Mouse (Mus musculus): ENCODE results near the gene Clrn1.

The Clrn1 gene

DNA sequence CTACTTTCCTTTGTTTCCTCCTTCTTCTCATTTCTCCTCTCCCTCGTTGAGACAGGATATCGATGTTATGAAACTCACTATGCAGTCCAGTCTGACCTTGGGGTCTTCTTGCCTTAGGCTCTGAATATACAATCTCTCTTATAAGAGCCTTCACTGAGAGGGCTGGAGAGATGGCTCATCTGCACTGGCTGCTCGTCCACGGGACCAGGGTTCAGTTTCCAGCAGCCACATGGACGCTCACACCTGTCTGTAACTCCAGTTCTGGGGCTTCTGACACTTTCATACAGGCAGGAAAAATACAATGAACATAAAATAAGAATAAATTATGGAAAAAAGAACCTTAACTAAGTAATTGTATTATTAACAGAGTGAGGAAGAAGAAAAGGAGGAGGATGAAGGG lies 53.6 kb downstream of the Clrn1 start:
- DNase-seq (ENCODE audit: low spot score): no peak

DNA sequence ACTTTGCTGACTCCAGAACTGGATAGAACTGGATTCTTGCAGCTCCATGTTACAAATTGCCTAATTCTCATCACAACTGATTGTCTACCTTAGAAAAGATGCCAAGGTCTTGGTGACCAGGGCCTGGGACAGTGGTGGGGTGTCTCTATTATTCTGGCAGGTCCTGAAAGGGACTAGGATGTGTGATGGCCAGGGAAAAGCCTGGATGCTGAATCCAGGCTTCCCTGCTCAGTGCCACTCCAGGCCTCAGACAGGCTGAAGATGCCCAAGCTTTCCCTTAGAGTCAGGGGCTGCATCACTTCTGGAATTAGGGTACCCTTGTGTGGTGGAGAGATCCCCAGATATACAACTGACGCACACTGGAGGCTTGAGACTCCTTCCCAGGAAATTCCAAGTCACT lies 55.2 kb downstream of the Clrn1 start:
- no peak for DNase-seq (ENCODE audit: low spot score)

DNA sequence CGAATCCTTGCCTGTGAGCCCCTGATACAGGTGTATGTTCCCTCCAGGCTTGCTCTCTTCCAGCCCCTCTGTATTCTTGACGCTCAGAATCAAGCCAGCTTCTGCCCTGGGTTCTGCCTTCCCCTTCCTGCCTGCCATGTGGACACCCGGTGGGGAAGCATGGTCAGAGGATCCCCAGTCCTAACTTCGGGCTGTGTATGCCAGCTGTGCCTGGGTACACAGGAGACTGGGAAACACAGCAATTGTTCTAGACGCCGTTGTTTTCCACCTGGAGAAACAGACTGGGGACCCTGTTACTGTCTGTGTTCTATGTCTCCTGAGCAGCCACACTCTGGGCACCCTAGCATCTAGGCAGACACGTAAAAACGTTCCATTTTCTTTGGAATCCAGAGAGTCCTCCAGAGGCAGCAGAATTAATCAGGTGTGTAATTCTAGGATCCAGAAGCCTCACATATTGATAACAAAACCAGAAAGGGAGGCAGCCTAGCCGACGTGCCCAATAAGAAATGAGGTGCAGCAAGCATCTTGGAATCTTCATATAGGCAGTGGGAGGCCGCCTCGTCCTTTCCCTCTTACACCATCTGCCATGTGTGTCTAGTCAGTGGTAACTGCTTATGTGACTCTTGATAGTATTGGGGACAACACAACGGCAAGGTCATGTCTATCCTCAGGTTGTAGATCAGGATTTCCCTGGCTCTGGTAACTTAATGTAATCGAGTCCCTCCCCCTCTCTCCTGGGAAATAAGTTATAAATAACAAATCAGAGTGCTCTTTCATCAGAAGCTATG lies 56.6 kb downstream of the Clrn1 start:
- DNase-seq (ENCODE audit: low spot score): no peak

DNA sequence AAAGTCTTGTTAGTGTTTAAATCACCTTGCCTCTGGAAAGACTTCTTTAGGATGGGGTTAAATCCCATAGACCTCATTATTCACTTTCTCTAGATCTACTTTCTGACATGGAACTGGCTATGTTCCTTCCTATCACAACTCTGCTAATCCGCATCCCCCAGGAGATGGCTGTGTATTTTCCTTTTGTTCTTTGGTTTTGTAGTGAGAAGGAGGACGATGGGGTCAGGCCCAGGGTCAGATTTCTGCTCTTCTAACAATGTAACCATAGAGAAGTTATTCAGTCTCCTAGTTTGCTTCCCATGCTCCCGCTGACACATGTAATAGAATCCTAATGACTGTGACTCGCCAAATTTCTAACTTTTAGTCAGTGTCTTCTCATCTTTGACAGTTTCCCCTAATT lies 58.9 kb downstream of the Clrn1 start:
- no peak for DNase-seq (ENCODE audit: low spot score)

DNA sequence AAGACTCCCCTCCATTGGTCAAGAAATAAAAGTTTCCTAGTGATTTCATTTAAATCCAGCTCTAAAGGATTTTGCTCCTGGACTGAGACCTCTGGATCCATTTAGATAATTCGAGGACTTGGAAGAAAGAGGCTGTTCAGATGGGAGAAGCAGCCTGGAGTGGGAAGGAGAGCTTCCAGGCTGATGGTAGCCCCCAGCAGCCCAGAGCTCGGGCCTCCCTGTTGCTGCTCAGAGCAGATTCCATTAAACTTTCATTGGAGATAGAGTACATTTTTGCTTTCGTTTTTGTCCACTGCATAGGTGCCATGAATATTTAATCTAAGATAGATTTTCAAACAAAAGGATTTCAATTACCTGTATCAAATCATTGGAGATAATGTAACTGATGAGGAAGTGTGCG lies 62.9 kb downstream of the Clrn1 start, which contains the start of gene Mindy4b-ps:
Gene Mindy4b-ps, minus strand, starts transcription at position 101 of the 400 bp plus-strand sequence.
- no peak for DNase-seq (ENCODE audit: low spot score)

DNA sequence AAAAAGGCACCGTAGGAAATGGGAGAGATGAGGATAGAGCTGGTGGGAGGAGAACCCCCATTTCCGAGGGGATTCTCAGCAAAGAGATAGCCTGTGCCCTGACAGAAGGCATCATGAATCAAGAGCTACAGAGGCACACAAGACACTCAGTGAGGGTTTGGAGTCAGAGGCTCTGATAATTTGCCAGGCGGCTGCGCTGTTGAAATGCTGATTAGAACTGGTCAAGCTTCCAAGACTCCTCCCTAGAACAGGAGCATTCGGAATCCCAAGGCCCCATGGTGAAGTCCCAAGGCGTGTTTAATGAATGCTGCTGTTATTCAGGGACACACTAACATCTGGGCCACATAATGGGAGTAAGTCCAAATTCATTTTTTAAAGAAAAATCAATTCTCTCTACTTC lies 67.8 kb downstream of the Clrn1 start:
- no peak for DNase-seq (ENCODE audit: low spot score)

DNA sequence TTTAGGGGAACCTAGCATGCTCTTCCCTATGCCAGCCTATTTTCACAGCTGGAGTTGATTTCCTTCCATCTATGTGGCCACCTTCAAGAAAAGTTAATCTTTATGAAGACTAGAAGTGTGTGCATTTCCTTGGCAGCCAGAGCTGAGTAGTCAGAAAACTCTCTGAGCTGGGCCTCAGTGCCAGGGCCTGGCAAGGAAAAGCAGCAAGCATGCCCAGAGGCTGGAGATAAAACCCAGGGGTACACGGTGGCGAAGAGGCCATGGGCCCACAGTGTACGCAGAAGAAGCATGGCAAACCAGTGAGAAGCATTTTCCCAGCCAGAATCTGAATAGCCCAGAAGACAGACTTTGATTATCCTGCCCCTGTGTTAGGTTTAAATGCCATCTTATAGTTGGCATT lies 70.9 kb downstream of the Clrn1 start:
- no peak for DNase-seq (ENCODE audit: low spot score)

DNA sequence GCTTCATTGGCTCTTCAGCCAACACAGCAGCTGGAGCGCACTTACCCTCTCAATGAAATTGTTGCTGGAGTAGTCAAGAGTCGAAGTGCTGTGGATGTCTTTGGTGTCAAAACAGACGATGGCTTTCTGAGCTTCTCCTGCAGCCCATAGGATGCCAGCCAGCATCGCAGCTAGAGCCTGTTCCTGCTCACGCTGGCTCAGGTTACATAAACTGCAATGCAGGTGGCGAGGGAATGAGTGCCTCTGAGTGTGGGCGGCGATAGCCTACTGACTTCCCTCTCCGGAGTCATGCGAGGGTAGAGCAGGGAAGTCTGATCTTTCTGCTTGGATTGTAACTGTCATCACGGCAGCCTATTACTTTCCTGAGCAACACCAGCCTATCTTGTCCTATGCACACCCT lies 74.8 kb downstream of the Clrn1 start:
- DNase-seq (ENCODE audit: low spot score): no peak

DNA sequence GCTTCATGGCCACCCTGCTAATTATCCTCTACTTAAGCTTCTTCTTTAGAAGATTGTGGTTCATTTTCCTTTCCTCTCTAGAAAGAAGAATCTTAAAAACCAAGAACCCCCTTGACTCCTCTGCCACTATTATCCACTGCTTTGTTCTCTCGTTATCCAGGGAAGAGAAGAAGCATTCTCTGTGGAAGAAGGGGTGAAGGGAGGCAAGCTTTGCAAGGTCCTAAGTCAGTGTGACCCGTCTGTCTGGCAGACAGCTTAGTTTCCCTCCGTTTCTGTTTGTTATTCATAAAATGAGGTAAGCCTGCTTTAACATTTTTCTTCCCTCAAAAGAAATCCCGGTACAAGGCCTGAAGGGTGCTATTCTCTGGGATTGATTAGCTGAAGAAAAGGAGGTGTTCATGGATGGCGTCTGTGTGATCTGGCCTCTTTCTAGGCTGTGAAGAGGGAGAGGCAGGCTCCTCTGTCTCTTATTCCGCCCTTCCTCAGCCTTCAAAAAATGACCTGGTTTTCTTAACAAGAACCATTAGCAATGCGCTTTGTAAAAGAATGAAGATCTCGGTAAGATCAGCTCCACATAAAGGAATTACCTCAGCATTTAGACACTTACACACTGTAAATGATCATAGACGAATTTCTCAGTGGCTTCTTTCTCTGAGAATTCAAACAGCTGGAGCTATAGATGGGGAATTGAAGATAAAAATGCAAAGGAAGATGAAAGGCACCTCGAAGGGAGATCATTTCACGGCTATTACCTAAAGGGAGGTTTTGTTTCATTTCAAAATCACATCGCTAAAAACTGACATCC lies 75.8 kb downstream of the Clrn1 start:
- DNase-seq (ENCODE audit: low spot score): no peak

DNA sequence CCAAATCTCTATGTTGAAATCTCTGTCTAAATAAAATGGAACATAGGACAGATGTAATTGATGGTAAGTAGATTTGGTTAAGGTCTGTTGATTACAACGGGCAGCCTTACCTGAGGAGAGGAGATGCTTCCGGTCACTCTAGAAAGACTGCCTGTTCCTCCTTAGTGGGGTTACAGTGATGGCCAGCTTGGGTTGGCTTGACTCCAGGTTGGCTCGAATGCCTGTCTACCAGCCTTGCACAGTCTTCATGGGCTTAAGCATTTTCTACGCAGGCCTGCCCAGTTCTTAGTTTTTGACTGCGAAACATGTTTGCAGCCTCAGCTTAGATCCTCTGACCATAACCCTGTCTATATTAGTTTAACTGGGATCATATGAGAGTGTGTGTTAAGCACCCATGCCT lies 76.5 kb downstream of the Clrn1 start:
- no peak for DNase-seq (ENCODE audit: low spot score)

DNA sequence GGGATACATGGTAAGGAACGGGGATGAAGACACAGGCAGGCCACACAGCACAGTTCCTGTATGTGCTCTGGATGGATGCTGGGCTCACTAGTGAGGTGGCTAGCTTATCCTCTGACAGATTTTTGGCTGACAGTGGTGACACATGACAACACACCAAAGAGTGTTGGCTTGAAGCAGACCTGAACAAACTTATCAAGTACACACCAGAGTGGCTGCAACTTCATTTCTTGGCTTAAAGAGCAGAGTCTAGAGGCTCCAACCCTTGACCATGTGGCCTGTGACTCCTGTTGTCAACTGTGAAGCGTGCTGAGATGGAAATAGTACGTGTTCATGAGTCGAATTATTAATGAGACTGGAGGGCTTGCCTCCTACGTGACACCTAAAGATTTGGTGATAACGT lies 80.4 kb downstream of the Clrn1 start:
- DNase-seq (ENCODE audit: low spot score): no peak

DNA sequence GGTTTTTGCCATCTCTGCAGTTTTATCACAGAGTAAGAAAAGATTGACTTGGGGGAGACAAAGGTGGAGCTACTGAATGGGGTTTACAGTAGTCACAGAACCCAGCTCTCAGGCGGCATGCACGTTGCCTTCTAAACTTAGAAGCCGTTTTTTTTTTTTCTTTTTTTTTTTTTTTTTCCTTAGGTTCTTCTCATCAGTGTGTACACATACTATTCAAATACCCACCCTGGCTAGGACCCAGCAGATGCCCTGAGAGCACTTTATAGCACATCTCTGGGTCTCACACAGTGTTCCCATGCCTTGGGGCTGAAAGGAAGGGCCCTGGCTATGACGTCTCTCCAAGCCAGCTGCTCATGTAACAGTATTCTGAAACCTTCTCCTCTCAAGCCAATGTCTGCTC lies 86.5 kb downstream of the Clrn1 start:
- no peak for DNase-seq (ENCODE audit: low spot score)

DNA sequence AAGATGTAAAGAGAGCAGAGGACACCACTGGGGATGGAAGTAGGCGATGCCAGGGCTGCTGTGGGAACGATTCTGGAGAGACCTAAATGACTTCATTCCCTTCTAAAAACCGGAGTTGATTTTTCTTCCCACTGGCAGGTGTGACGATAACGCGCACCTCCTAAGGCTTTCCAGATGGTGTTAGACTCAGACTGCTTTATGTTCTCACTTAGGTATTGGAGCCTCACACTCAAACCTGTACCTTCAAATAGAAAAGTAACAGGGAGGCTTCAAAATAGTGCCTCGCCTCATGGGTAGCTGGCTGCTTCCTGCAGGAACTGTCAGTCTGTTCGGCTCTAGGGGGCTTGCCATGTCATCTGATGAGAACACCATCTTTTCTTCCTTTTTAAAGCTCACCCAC lies 86.9 kb downstream of the Clrn1 start:
- no peak for DNase-seq (ENCODE audit: low spot score)
